Mouse (Mus musculus) erythroblast, embryonic 14.5 days (primary cell): Measurements from ENCODE around the gene N4bp2l2.

Experiments
- GATA1 ChIP-seq: IDR thresholded peaks from 2 replicates; pipeline ENCODE4 v1.6.1; 2012; ENCODE audit warnings: low read length, inconsistent platforms, mixed read lengths
- TAL1 ChIP-seq: IDR thresholded peaks from 3 replicates; pipeline ENCODE4 v1.6.1; 2012; ENCODE audit warnings: low read length, inconsistent platforms, mixed read lengths

DNA sequence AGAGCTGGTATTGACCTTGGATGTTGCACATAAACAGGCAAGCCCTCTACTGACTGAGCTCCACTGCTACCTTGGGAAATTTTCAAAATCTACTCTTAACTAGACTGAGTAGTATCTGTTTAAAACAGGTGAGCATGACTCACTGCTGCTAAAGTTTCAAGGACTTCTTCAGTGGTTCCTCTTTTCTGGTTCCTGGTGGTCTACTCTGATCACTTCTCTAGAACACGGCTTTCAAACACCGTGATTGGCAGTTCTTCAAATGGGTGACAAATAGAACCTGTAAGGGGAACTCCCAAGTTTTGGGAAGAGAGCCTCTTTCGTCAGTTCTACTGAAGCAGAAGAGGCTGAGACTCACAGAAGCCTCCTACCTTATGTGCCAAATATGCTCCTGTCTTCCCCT, 44.4 kb downstream of the N4bp2l2 start:
- TF ChIP-seq GATA1 (no peak), TAL1 (no peak)
